Mouse (Mus musculus) frontal cortex, postnatal 14 days (tissue): ENCODE results near the gene Rpl7l1.

Experiments used
- DNase-seq, 2 experiments: peaks; one replicate each; pipeline ENCODE4 v3.0.0; 2022; ENCODE audit warnings: low spot score in 2 of 2

Rpl7l1 gene

DNA sequence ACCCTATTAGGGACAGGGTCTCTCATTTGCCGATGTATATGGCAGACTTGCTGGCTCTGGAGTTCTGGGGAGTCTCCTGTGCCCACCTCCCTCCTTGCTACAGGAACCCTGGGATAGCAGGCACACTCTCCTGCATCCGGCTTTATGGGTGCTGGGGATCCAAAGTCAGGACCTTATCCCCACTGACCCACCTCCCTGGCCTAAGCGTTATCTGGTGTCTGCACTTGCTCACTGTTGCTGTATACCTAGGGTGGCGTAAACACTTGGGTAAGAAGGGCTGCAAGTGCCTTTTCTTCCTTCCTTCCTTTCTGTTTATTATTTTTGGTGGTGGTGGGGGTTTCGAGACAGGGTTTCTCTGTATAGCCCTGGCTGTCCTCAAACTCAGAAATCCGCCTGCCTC is 41.2 kb downstream of the Rpl7l1 start:
- DNase-seq, result no peak

- DNase-seq, result no peak
These were observed 46.3 kb downstream of the Rpl7l1 start for GRCm38 (mm10) chr17:46736160-46736559.

GRCm38 (mm10) chr17:46735287-46735686 is 47.2 kb downstream of the Rpl7l1 start:
- no peak for DNase-seq

DNA sequence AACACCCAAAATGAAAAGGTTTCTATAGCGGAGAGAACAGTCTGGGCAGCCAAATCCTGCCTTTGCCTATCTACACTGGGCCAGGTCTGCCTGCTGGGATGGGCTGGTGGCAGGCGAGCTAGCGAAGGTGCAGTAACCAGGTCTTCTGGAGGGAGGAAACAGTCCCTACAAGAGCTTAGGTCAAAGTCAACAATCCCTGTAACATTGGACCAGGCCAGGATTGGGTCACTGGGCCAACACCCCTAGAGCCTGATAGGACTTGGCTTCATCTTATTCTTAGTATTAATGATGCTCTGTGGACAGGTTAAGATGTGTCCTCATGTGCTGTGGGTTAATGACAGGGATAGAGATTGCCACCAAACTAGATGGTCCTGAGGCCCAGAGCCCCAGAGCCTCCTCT is 48.4 kb downstream of the Rpl7l1 start:
- no peak for DNase-seq

- no peak for DNase-seq
These were observed 53.6 kb downstream of the Rpl7l1 start, which contains the start of gene Gnmt for GRCm38 (mm10) chr17:46728904-46729318. TSS of gene Gnmt (minus strand) at chr17:46729168.

DNA sequence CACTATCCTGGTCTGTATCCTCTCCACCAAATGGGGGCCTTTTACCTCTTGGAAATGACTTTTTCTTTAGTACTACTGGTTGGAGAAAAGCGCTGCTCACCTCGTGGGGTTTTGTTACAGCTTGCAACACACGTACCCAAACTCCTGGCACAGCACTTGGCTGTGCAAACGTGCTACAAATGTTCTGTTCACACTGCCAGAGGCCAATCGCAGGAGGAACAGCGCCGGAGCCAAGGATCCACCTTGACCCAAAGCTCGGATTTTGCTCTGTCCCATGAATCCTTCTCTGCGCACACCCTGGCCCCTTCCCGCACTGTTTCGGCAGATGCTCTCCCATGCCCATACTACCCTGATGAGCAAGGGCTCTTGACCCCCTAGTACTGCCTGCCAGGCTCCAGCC is 54.0 kb downstream of the Rpl7l1 start:
- no peak for DNase-seq

DNA sequence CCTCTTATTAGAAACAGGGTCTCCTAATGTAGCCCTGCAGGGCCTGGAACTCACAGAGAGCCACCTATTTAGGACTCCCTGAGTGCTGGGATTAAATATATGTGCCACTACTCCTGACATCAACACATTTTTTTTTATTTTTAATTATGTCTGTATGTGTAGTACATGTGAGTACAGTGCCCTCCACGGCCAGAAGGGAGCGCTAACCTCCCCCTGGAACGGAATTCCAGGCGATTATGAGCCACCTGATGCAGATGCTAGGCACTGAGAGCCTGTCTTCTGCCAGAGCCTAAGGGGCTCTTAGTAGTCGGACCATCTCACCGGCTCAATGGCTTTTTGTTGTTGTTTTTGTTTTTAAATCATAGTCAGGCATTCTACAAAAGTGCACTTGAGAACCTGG is 54.5 kb downstream of the Rpl7l1 start:
- DNase-seq, result no peak

- DNase-seq, result no peak
These were observed 55.2 kb downstream of the Rpl7l1 start for GRCm38 (mm10) chr17:46727271-46727670.

DNA sequence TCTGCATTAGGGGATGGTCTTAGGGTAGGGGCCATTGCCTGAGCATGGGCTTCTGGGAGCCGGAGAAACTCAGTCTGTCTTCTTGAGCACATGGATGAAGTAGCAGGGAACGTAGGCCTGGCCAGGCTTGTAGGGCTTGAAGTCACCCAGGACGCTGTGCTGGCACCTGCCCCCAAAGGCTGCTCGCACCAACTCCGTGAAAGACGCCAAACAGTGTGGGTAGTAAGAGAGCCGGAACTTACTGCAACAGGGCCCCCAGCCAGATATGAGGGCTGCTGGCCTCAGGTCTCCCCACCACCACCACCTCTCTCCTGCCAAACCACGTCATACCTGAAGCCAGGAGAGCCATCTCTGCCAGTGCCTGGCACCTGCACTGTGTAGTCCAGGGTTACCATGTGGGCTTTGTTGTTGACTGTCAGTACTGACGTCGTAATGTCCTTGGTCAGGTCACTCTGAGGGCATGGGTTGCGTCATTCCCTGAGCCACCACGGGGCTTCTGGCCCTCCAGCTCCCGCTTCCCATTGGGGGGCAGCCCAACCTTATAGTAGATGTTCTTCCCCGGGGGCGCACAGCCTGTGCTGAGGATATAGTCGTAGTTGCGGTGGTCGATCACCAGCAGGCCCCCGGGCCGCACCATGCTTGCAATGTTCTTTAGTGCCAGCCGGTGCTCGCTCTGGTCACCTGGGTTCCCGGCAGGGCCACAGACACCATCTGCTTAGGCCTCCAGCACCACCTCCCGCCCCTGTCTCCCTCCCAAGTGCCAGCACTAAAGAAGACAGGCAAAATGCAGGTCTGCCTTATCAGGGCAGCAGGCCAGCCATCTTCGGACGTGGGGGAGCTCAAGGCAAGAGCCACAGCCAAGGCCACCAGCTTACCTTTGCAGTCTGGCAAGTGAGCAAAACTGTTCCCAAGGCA is 56.5 kb downstream of the Rpl7l1 start:
- no peak for DNase-seq

DNA sequence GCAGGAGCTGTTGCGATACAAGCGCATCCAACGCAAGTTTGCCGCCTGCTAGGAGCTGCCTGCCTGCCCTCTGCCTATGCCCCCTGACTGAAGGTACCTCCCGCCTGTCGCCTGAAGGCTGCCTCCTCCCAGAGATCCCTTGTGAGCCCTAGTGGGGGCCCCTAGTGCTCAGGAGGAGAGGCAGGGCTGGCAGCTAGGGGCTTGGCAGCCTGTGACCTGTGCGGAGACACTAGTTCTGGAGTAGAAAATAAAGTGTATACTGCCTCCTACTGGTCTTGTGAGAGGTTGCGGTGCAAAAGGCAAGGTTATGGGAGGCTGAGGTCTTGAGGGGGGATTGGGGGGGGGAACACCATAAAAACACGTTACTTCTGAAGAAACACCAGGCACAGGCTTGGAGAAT is 57.2 kb downstream of the Rpl7l1 start:
- DNase-seq, result no peak

DNA sequence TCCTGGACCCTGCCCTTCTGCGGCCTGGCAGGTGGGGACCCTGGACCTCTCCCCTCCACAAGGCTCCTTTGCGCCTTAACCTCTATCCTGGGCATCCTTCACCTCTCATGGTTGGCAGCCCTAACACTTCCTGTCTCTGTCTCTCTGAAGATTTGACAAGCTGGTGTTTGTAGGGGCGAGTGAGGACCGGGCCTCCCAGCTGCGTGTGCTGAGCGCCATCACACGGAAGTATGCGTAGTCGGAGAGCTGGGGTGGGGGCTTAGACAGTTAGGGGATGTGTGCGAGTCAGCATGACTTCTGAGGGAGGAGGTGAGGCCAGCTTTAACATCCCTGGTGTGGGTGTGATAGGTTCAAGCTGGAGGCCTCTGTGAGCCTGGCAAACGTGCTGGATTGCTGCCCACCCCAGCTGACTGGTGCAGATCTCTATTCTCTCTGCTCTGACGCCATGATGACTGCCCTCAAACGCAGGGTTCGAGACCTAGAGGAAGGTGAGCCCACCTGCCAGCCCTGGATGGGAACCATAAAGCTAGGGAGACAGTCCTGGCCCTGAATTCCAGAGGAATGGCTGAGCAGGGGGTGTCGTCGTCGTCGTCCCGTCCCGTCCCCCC is 57.9 kb downstream of the Rpl7l1 start:
- no peak for DNase-seq
